Mouse (Mus musculus) ES-E14 (cell line): ENCODE results near the gene Kcna1.

Experiments used
- MAFK ChIP-seq: IDR thresholded peaks from 2 replicates; pipeline ENCODE4 v1.6.1; 2014; ENCODE audit warnings: mild to moderate bottlenecking, low read depth, low read length, inconsistent platforms; ENCODE audit not compliant: insufficient read depth
- ZNF384 ChIP-seq: IDR thresholded peaks from 2 replicates; pipeline ENCODE4 v1.6.1; 2012; ENCODE audit warnings: low read depth, low read length, inconsistent platforms

DNA sequence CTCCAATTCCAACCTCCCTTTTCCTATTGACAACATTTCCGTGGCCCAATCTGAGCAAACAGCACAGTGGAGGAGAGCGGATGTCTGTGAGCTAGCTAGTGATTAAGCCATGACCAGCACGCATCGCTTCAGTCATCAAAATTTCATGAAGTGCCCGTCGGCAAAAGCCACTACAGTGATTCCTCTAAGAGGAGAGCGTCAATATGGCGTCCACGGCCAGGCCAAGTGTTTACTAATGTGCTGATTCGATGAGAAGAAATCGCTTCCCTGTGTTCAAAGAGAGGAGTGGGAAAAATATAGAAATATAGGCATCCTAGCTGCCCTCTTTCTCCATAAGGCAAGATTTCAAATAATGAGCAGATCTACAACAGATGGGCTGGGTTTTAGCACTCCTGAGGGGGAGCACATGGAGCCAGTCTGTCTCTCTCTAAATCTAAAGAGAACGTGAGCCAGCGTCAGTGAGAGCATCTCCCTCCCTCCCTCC lies 44.3 kb downstream of the Kcna1 start:
- no peak for TF ChIP-seq MAFK
- TF ChIP-seq ZNF384, result no peak
